Mouse (Mus musculus) macrophage (primary cell): ENCODE data around the gene Zfp648. TPM values are rescaled to one million over a fixed set of nuclear protein-coding genes. Genes with fewer than 3 reads are reported as not detected.

Experiments used
- H3K27ac ChIP-seq: fragments of 350-480 bp; formaldehyde crosslinking; 2 replicates; pipeline ENCODE4 v1.9.0; 2021
- H3K36me3 ChIP-seq: fragments of 350-480 bp; formaldehyde crosslinking; 2 replicates; pipeline ENCODE4 v1.9.0; 2021; ENCODE audit errors: inconsistent target
- H3K4me3 ChIP-seq: fragments of 350-480 bp; formaldehyde crosslinking; 2 replicates; pipeline ENCODE4 v1.9.0; 2021; ENCODE audit errors: inconsistent target
- H3K79me2 ChIP-seq: fragments of 350-480 bp; formaldehyde crosslinking; 2 replicates; pipeline ENCODE4 v1.9.0; 2021; ENCODE audit errors: inconsistent target
- WGBS: methylation state at CpG from one replicate; pipeline ENCODE4 v1.1.7; 2026; ENCODE audit warnings: inconsistent platforms; ENCODE audit not compliant: missing documents; 5-methylcytosine and 5-hydroxymethylcytosine counted together
- polyA plus RNA-seq: library from polyadenylated mRNA; stranded (reverse); fragments of 250-400 nt; gene quantifications from 3 replicates; pipeline ENCODE4 v1.2.4, GENCODE M21; 2018; ENCODE audit warnings: inconsistent platforms
- total RNA-seq, 78 experiments: library from RNA; depleted of rRNA; stranded (reverse); fragments of 250-400 nt; gene quantifications; 1 replicate in 9 of 78; 2 replicates in 24 of 78; 3 replicates in 43 of 78; 4 replicates in 2 of 78; pipeline ENCODE4 v1.2.4; 2018; ENCODE audit warnings: inconsistent platforms in 56 of 78

Zfp648 gene
- not detected for total RNA-seq (2018; cell fraction: chromatin; rRNA removed)
- not detected for total RNA-seq (2018; cell fraction: cytosol; rRNA removed)
- not detected for total RNA-seq (2018; cell fraction: nucleus; rRNA removed)
- not detected in 3 replicates for polyA plus RNA-seq

GRCm38 (mm10) chr1:154200955-154201722, at the start of gene Zfp648:
Zfp648 (plus strand) TSS chr1:154201187.
- Histone ChIP-seq H3K36me3 (no peaks in the 10 kb centered on the region), H3K79me2 (no peaks in the 10 kb centered on the region), H3K27ac (no peak within 1 kb of the TSS), H3K4me3 (no peak within 1 kb of the TSS)
- 45% methylated on average over 14 of the region's 14 CpGs for WGBS

GRCm38 (mm10) chr1:154152539-154152938, 48.4 kb upstream of the Zfp648 start:
- Histone ChIP-seq H3K4me3 (no peak overlapping the region), H3K27ac (no peak overlapping the region)
- WGBS, result 91% methylated on average over 1 of the region's 1 CpGs

GRCm38 (mm10) chr1:154153800-154154199, 47.2 kb upstream of the Zfp648 start:
- H3K27ac ChIP-seq, result no peak overlapping the region
- H3K79me2 ChIP-seq, result no peaks in the 10 kb centered on the region
- 94% methylated on average over 7 of the region's 7 CpGs for WGBS
- H3K36me3 ChIP-seq, result no peaks in the 10 kb centered on the region
- H3K4me3 ChIP-seq, result no peak overlapping the region

More at GRCm38 (mm10) chr1:154152539-154152938, 48.4 kb upstream of the Zfp648 start:
- Histone ChIP-seq H3K79me2 (no peaks in the 10 kb centered on the region), H3K36me3 (no peaks in the 10 kb centered on the region)

- Histone ChIP-seq H3K79me2 (no peaks in the 10 kb centered on the region), H3K4me3 (no peak overlapping the region), H3K27ac (no peak overlapping the region), H3K36me3 (no peaks in the 10 kb centered on the region)
- 84% methylated on average over 13 of the region's 14 CpGs for WGBS
Measured at GRCm38 (mm10) chr1:154156177-154157062, 44.6 kb upstream of the Zfp648 start.

- no peaks in the 10 kb centered on the region for H3K36me3 ChIP-seq
- no peak overlapping the region for H3K27ac ChIP-seq
- no peaks in the 10 kb centered on the region for H3K79me2 ChIP-seq
- H3K4me3 ChIP-seq, result no peak overlapping the region
- WGBS, result 75% methylated on average over 4 of the region's 4 CpGs
Measured at GRCm38 (mm10) chr1:154157131-154157530, 43.9 kb upstream of the Zfp648 start.

GRCm38 (mm10) chr1:154167696-154168095, 33.3 kb upstream of the Zfp648 start:
- H3K4me3 ChIP-seq, result no peak overlapping the region
- H3K27ac ChIP-seq, result no peak overlapping the region
- WGBS, result 75% methylated on average over 6 of the region's 6 CpGs
- H3K79me2 ChIP-seq, result no peaks in the 10 kb centered on the region
- no peaks in the 10 kb centered on the region for H3K36me3 ChIP-seq

GRCm38 (mm10) chr1:154175334-154175733, 25.7 kb upstream of the Zfp648 start:
- no peaks in the 10 kb centered on the region for H3K79me2 ChIP-seq
- H3K4me3 ChIP-seq, result no peak overlapping the region
- WGBS, result 67% methylated on average over 6 of the region's 6 CpGs
- no peak overlapping the region for H3K27ac ChIP-seq
- no peaks in the 10 kb centered on the region for H3K36me3 ChIP-seq

- 85% methylated on average over 4 of the region's 4 CpGs for WGBS
- Histone ChIP-seq H3K36me3 (no peaks in the 10 kb centered on the region), H3K79me2 (no peaks in the 10 kb centered on the region), H3K4me3 (no peak overlapping the region), H3K27ac (no peak overlapping the region)
Measured at GRCm38 (mm10) chr1:154177781-154178180, 23.2 kb upstream of the Zfp648 start.

GRCm38 (mm10) chr1:154178541-154179155, 22.3 kb upstream of the Zfp648 start:
- Histone ChIP-seq H3K36me3 (no peaks in the 10 kb centered on the region), H3K27ac (no peak overlapping the region), H3K79me2 (no peaks in the 10 kb centered on the region), H3K4me3 (no peak overlapping the region)
- 85% methylated on average over 8 of the region's 8 CpGs for WGBS

GRCm38 (mm10) chr1:154180952-154181351, 20.0 kb upstream of the Zfp648 start:
- no peak overlapping the region for H3K4me3 ChIP-seq
- 33% methylated on average over 2 of the region's 2 CpGs for WGBS
- H3K79me2 ChIP-seq, result no peaks in the 10 kb centered on the region
- no peak overlapping the region for H3K27ac ChIP-seq
- H3K36me3 ChIP-seq, result no peaks in the 10 kb centered on the region

- Histone ChIP-seq H3K27ac (no peak overlapping the region), H3K79me2 (no peaks in the 10 kb centered on the region)
- WGBS, result 81% methylated on average over 6 of the region's 6 CpGs
Measured at GRCm38 (mm10) chr1:154182396-154183076, 18.5 kb upstream of the Zfp648 start.

GRCm38 (mm10) chr1:154183077-154183751, 17.8 kb upstream of the Zfp648 start:
- no peaks in the 10 kb centered on the region for H3K36me3 ChIP-seq
- H3K4me3 ChIP-seq, result no peak overlapping the region
- H3K79me2 ChIP-seq, result no peaks in the 10 kb centered on the region
- H3K27ac ChIP-seq, result no peak overlapping the region
- whole genome bisulfite sequencing, result 98% methylated on average over 7 of the region's 7 CpGs

More at GRCm38 (mm10) chr1:154182396-154183076, 18.5 kb upstream of the Zfp648 start:
- no peak overlapping the region for H3K4me3 ChIP-seq
- H3K36me3 ChIP-seq, result no peaks in the 10 kb centered on the region

- no peak overlapping the region for H3K4me3 ChIP-seq
- WGBS, result 88% methylated on average over 4 of the region's 4 CpGs
- no peak overlapping the region for H3K27ac ChIP-seq
- no peaks in the 10 kb centered on the region for H3K79me2 ChIP-seq
- H3K36me3 ChIP-seq, result no peaks in the 10 kb centered on the region
Measured at GRCm38 (mm10) chr1:154188229-154188628, 12.8 kb upstream of the Zfp648 start.
